Mouse (Mus musculus) cerebellum, adult 2 months (tissue): Measurements from ENCODE around the gene Tiam1.

Experiments
- CTCF ChIP-seq: fragments of 200-500 bp; IDR thresholded peaks from 2 replicates; pipeline ENCODE4 v1.5.1; 2011; ENCODE audit warnings: low read depth, mild to moderate bottlenecking, control low read depth, low read length, moderate library complexity, borderline replicate concordance; ENCODE audit not compliant: insufficient read depth
- POLR2A ChIP-seq: fragments of 200-500 bp; IDR thresholded peaks from 2 replicates; pipeline ENCODE4 v1.6.1; 2011; ENCODE audit warnings: low read length, control low read depth, borderline replicate concordance; ENCODE audit not compliant: insufficient read depth

DNA sequence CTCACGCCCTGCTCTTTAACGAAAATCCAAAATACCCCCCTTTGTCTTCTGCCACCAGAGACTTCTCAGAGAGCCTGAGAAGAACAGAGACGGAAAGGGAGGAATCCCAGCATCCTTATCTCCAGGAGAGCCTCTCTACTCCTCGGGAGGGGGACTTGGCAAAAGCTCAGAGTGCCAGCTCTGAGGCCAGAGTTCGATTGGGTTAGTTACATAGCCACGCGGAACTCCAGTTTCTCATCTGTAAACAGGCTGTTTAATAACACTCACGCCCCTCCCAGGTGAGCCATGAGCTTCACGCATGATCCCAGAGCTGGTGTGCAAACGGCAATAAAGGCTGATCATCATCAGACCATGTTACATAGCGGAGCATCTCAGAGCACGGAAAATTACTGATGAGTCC lies 208.2 kb downstream of the Tiam1 start:
- no peak for TF ChIP-seq CTCF
- TF ChIP-seq POLR2A: no peak
